Mouse (Mus musculus) liver, adult 2 months (tissue): ENCODE measurements around the gene Psma1. TPM values are rescaled to one million over a fixed set of nuclear protein-coding genes. Genes with fewer than 3 reads are reported as not detected.

Source experiments
- DNase-seq: peaks from one replicate; pipeline ENCODE4 v3.0.0-alpha.2; 2011; ENCODE audit warnings: low read depth, low spot score; ENCODE audit errors: extremely low read depth
- H3K27ac ChIP-seq: fragments of 200-500 bp; replicated peaks from 2 replicates; pipeline ENCODE4 v1.5.1; 2012; ENCODE audit warnings: low read depth, mild to moderate bottlenecking, control low read depth, inconsistent platforms, low read length; ENCODE audit not compliant: insufficient read depth
- H3K27me3 ChIP-seq: fragments of 200-500 bp; 2 replicates; pipeline ENCODE4 v1.6.1; 2012; ENCODE audit warnings: mild to moderate bottlenecking, moderate library complexity, low read length, inconsistent platforms; ENCODE audit not compliant: control insufficient read depth, insufficient read depth
- H3K36me3 ChIP-seq: fragments of 200-500 bp; 2 replicates; pipeline ENCODE4 v1.6.1; 2012; ENCODE audit warnings: low read length, inconsistent platforms; ENCODE audit not compliant: control insufficient read depth, insufficient read depth
- H3K4me1 ChIP-seq: fragments of 200-500 bp; 2 replicates; pipeline ENCODE4 v1.6.1; 2011; ENCODE audit warnings: low read length; ENCODE audit not compliant: control insufficient read depth, insufficient read depth
- H3K4me3 ChIP-seq: fragments of 200-500 bp; 2 replicates; pipeline ENCODE4 v1.5.1; 2011; ENCODE audit warnings: low read depth, mild to moderate bottlenecking, control low read depth, low read length, moderate library complexity; ENCODE audit not compliant: insufficient read depth
- H3K79me2 ChIP-seq: fragments of 200-500 bp; 2 replicates; pipeline ENCODE4 v1.6.1; 2012; ENCODE audit warnings: inconsistent platforms, mild to moderate bottlenecking, low read length, moderate library complexity; ENCODE audit not compliant: control insufficient read depth, insufficient read depth
- H3K9ac ChIP-seq: fragments of 200-500 bp; 2 replicates; pipeline ENCODE4 v1.6.1; 2012; ENCODE audit warnings: low read depth, mild to moderate bottlenecking, control low read depth, inconsistent platforms, low read length
- CTCF ChIP-seq: fragments of 200-500 bp; IDR thresholded peaks from 2 replicates; pipeline ENCODE4 v1.5.1; 2011; ENCODE audit warnings: low read depth, low read length, control low read depth
- POLR2A ChIP-seq: fragments of 200-500 bp; IDR thresholded peaks from 2 replicates; pipeline ENCODE4 v1.6.1; 2011; ENCODE audit warnings: low read length, control low read depth; ENCODE audit not compliant: insufficient read depth; ENCODE audit errors: extremely low read depth
- WGBS: fragments of 180-500 bp; shearing (Covaris S2); methylation state at CpG from one replicate; pipeline ENCODE4 v1.1.7; 2018; 5-methylcytosine and 5-hydroxymethylcytosine counted together
- polyA plus RNA-seq: library from polyadenylated mRNA; depleted of rRNA; stranded (reverse); fragments of >200 nt; gene quantifications from 2 replicates; pipeline ENCODE4 v1.2.3, GENCODE M21; 2012
- total RNA-seq: library from RNA; depleted of rRNA; stranded (reverse); fragments of >200 nt; gene quantifications from 2 replicates; pipeline ENCODE4 v1.2.3, GENCODE M21; 2014

Gene Psma1
- total and polyA plus RNA-seq, 2 experiments = 88.9 to 194 TPM

GRCm38 (mm10) chr7:114299247-114299646 lies 23.3 kb upstream of the Psma1 start:
- Histone ChIP-seq H3K36me3 (no peaks in the 10 kb centered on the region), H3K79me2 (no peaks in the 10 kb centered on the region), H3K4me3 (no peak overlapping the region), H3K9ac (no peak overlapping the region), H3K4me1 (no peaks in the 10 kb centered on the region), H3K27me3 (no peaks in the 10 kb centered on the region), H3K27ac (no peak overlapping the region)
- WGBS = 76% methylated on average over 4 of the region's 4 CpGs
- TF ChIP-seq CTCF (no peak), POLR2A (no peak)
- DNase-seq = no peak

- Histone ChIP-seq H3K79me2 (no peaks in the 10 kb centered on the region), H3K9ac (no peak overlapping the region), H3K4me1 (peaks cover 5% of the 10 kb centered on the region; the same call in 1 of the 2 replicates), H3K36me3 (no peaks in the 10 kb centered on the region), H3K27ac (no peak overlapping the region), H3K4me3 (no peak overlapping the region), H3K27me3 (no peaks in the 10 kb centered on the region)
- DNase-seq = no peak
- WGBS = 97% methylated on average over 5 of the region's 5 CpGs
- no peak for TF ChIP-seq POLR2A
- TF ChIP-seq CTCF = peak; percentile 80
Observed at GRCm38 (mm10) chr7:114294698-114295097, 18.8 kb upstream of the Psma1 start.

- H3K27ac ChIP-seq = no peak overlapping the region; the same call in 1 of the 2 replicates
- peak; percentile 31 for DNase-seq
- H3K27me3 ChIP-seq = no peaks in the 10 kb centered on the region
- 63% methylated on average over 5 of the region's 5 CpGs for WGBS
- H3K36me3 ChIP-seq = no peaks in the 10 kb centered on the region
- peaks cover 5% of the 10 kb centered on the region; the same call in 1 of the 2 replicates for H3K4me1 ChIP-seq
- no peak overlapping the region for H3K4me3 ChIP-seq
- no peak for TF ChIP-seq POLR2A
- TF ChIP-seq CTCF = no peak
- H3K9ac ChIP-seq = no peak overlapping the region
- no peaks in the 10 kb centered on the region for H3K79me2 ChIP-seq
Observed at GRCm38 (mm10) chr7:114293903-114294302, 18.0 kb upstream of the Psma1 start.

GRCm38 (mm10) chr7:114292501-114292971 lies 16.6 kb upstream of the Psma1 start:
- Histone ChIP-seq H3K79me2 (no peaks in the 10 kb centered on the region), H3K36me3 (no peaks in the 10 kb centered on the region), H3K9ac (peak overlapping the region; percentile 73), H3K27me3 (no peaks in the 10 kb centered on the region), H3K4me1 (peaks cover 5% of the 10 kb centered on the region; the same call in 1 of the 2 replicates), H3K27ac (peak overlapping the region; percentile 93), H3K4me3 (peak overlapping the region; percentile 12)
- 1% methylated on average over 12 of the region's 12 CpGs for WGBS
- peak; percentile 99 for DNase-seq
- TF ChIP-seq CTCF (no peak), POLR2A (no peak)

- Histone ChIP-seq H3K4me3 (no peak overlapping the region), H3K36me3 (no peaks in the 10 kb centered on the region), H3K27ac (peak overlapping the region; percentile 86), H3K79me2 (no peaks in the 10 kb centered on the region), H3K9ac (no peak overlapping the region), H3K27me3 (no peaks in the 10 kb centered on the region), H3K4me1 (peaks cover 5% of the 10 kb centered on the region; the same call in 1 of the 2 replicates)
- peak; percentile 91 for DNase-seq
- 39% methylated on average over 15 of the region's 15 CpGs for WGBS
- TF ChIP-seq CTCF = no peak
- no peak for TF ChIP-seq POLR2A
Observed at GRCm38 (mm10) chr7:114291461-114292335, 15.8 kb upstream of the Psma1 start.
